Mouse (Mus musculus) large intestine, adult 2 months (tissue): ENCODE measurements around the gene Slc25a31. TPM values are rescaled to one million over a fixed set of nuclear protein-coding genes. Genes with fewer than 3 reads are reported as not detected.

Source experiments
- DNase-seq: peaks from one replicate; pipeline ENCODE4 v3.0.0-alpha.2; 2012; ENCODE audit warnings: low read depth, low spot score
- WGBS: fragments of 180-500 bp; shearing (Covaris S2); methylation state at CpG from one replicate; pipeline ENCODE4 v1.1.7; 2018; 5-methylcytosine and 5-hydroxymethylcytosine counted together
- polyA plus RNA-seq: library from polyadenylated mRNA; depleted of rRNA; stranded (reverse); fragments of >200 nt; gene quantifications from 2 replicates; pipeline ENCODE4 v1.2.3, GENCODE M21; 2012; rRNA removed

Gene Slc25a31
- polyA plus RNA-seq: not detected in 2 replicates

GRCm38 (mm10) chr3:40708655-40709054 lies at the start of gene Slc25a31:
Slc25a31 (plus strand) TSS chr3:40708855.
- DNase-seq: no peak
- 95% methylated on average over 30 of the region's 30 CpGs for whole genome bisulfite sequencing

GRCm38 (mm10) chr3:40660231-40660630 lies 48.4 kb upstream of the Slc25a31 start:
- WGBS: 94% methylated on average over 2 of the region's 2 CpGs
- DNase-seq: no peak

GRCm38 (mm10) chr3:40666109-40666508 lies 42.5 kb upstream of the Slc25a31 start:
- 93% methylated on average over 4 of the region's 4 CpGs for WGBS
- DNase-seq: no peak

- no peak for DNase-seq
- WGBS: 91% methylated on average over 8 of the region's 8 CpGs
These were observed 41.6 kb upstream of the Slc25a31 start for GRCm38 (mm10) chr3:40666861-40667719.

DNA sequence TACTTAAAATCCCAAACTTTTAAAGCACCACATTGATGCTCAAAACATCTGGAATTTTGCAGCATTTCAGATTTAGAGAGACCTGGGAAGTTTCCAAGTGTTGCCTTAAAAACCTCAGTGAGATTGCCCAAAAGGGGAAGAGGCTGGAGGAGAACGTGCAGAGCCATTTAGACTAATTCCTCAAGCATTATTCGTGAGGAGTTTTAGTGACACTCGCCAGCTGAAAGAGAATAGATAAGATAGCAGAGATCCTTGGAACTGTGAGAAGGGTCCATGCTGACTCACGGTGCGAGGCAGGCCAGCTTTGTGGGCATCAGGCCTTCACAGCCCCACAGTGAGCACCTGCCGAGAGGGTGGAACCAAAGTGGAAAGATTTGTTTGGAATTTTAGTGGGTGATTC lies 39.8 kb upstream of the Slc25a31 start:
- no peak for DNase-seq
- 82% methylated on average over 6 of the region's 6 CpGs for WGBS

- WGBS: 86% methylated on average over 3 of the region's 3 CpGs
- DNase-seq: no peak
These were observed 39.3 kb upstream of the Slc25a31 start for GRCm38 (mm10) chr3:40669395-40669794.

GRCm38 (mm10) chr3:40673515-40673914 lies 35.1 kb upstream of the Slc25a31 start:
- no peak for DNase-seq
- WGBS: 68% methylated on average over 1 of the region's 1 CpGs

DNA sequence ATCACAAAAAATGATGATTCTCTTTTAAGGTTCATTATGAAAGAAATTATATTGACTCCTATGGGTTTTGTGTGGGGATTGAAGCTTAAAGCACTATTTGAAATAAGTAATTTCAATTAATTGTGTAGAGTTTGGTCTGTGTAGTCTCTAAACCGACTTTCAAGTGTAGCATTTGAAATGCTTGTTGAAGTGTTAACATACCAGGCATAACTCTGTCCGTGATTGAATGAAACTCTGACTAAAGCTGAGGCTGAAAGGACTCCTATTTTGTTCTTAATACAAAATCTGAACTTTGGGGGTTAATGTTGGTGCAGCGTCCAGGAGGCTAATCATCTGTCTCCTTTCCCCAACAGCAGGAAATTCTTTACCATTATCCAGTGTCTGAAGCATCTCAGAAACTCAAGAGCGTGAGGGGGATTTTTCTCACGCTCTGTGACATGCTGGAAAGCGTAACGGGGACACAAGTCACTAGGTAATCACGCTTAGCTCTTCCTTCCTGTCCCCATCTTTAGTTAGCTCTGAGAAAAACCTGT lies 33.7 kb upstream of the Slc25a31 start:
- 79% methylated on average over 8 of the region's 8 CpGs for WGBS
- DNase-seq: no peak

- no peak for DNase-seq
- 90% methylated on average over 1 of the region's 1 CpGs for whole genome bisulfite sequencing
These were observed 29.8 kb upstream of the Slc25a31 start for GRCm38 (mm10) chr3:40678856-40679255.

- no peak for DNase-seq
- WGBS: 44% methylated on average over 11 of the region's 11 CpGs
These were observed 26.3 kb upstream of the Slc25a31 start for GRCm38 (mm10) chr3:40682404-40682803.

- WGBS: 92% methylated on average over 18 of the region's 18 CpGs
- DNase-seq: no peak
These were observed 25.5 kb upstream of the Slc25a31 start for GRCm38 (mm10) chr3:40683171-40683570.

- 17% methylated on average over 3 of the region's 3 CpGs for WGBS
- no peak for DNase-seq
These were observed 22.7 kb upstream of the Slc25a31 start for GRCm38 (mm10) chr3:40685855-40686515.

DNA sequence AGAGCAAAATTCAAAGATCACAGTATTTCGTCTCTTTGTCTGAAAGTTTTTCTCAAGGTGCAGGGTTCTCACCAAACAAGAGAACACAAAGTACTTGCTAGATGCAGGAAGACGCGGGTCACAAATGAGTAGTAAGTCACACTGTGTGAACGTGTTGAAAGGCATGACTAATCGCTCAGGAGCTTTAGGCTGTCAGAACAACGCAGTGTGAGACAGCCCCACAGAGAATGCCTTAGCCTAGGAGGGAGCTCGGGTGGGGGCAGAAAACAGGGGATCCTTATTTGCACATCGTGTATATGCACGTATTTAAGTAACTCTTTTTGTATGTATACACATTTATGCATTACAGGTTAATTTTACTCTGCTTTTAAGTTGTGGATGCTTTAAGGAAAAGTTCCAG lies 21.8 kb upstream of the Slc25a31 start:
- DNase-seq: no peak
- 85% methylated on average over 9 of the region's 9 CpGs for WGBS

- DNase-seq: no peak
- 88% methylated on average over 3 of the region's 3 CpGs for WGBS
These were observed 21.1 kb upstream of the Slc25a31 start for GRCm38 (mm10) chr3:40687588-40687987.

DNA sequence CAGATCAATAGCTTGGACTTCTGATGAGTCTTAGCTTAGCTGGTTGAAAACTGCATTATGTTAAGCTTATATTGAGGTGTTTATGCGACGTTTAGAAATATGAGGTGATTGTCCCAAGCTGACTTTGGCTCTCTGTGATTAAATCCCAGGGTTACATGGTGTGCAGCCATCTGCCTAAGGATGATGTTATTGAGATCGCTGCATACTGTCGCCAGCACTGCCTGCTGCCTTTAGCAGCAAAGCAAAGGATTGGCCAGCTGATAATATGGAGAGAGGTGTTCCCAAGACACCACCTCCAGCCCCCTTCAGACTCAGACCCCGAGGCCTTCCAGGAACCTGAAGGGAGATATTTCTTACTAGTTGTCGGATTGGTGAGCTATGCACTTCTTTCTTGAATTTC lies 17.1 kb upstream of the Slc25a31 start:
- WGBS: 92% methylated on average over 6 of the region's 6 CpGs
- DNase-seq: no peak

DNA sequence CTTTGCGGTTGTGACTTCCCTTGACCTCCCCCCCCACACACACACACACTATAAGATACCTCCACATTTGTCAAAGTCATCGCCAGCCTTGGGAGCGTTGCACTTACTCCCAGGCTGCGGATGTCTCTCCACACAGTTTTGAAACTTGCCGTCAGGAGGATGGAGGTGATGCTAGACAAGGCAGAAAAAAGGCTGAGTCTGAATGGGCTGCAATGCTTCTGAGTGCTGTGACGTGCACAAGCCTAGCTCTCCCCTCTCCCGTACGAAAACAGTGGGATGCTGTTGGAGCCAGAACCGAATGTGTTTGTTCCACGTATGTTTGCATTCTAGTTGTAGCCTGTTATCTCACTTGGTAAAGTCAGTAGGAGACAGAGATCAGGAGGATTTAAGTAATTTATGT lies 15.2 kb upstream of the Slc25a31 start:
- 96% methylated on average over 10 of the region's 10 CpGs for WGBS

DNA sequence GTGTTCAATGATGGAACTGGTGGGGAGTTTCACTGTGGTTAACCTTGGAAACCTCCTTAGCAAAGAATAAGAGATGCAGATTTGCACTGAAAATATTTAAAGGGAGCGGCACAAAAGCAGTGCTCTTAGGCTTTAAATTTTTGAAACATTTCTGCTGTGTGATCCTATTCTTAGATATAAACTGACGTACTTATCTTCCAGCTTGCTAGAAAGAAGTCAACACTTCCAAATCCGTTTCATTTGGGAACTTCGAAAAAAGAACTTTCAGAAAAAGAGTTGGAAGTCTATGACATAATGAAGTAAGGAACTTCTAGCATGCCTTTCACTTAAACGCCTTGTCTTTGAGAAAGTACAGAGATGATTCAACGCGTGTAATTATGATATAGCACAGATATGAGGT lies 14.7 kb upstream of the Slc25a31 start:
- 80% methylated on average over 7 of the region's 7 CpGs for WGBS
- no peak for DNase-seq

More for the DNA sequence above, 15.2 kb upstream of the Slc25a31 start:
- no peak for DNase-seq

DNA sequence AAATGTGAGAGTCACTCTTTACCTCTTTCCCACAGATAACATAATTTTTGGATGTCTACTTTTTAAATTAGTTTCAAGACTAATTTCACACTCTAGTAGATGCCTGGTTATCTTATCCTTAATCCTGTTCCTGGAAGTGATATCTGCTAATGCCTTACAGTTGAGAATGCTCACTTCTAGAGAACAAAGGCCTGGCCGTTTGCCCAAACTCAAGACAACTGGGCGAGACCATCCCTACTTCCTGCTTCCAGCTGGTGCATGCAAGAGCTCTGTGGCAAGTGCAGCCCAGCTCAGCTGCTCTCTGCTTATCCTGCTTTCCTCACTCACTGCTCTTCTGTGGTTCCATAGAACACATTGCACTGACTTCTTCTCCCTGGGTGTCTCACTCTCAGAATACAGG lies 14.2 kb upstream of the Slc25a31 start:
- DNase-seq: no peak
- WGBS: 14% methylated on average over 2 of the region's 2 CpGs

GRCm38 (mm10) chr3:40695162-40695561 lies 13.5 kb upstream of the Slc25a31 start:
- DNase-seq: no peak
- WGBS: 93% methylated on average over 2 of the region's 2 CpGs

GRCm38 (mm10) chr3:40698834-40699233 lies 9.8 kb upstream of the Slc25a31 start:
- 62% methylated on average over 3 of the region's 3 CpGs for WGBS
- DNase-seq: no peak
